Mouse (Mus musculus) liver, embryonic 16.5 days (tissue): ENCODE results near the gene Bdkrb2. TPM values are rescaled to one million over a fixed set of nuclear protein-coding genes. Genes with fewer than 3 reads are reported as not detected.

Experiments
- ATAC-seq: fragments of 200-750 bp; cut with Nextera tagmentation; 2 replicates; pipeline ENCODE4 v1.8.0; 2017; ENCODE audit warnings: low read depth, mild to moderate bottlenecking, moderate number of reproducible peaks, moderate library complexity
- H3K27ac ChIP-seq: fragments of 300-500 bp; sonication (generic); 2 replicates; pipeline ENCODE4 v1.5.1; 2014; ENCODE audit warnings: mild to moderate bottlenecking, low read length
- H3K27me3 ChIP-seq: fragments of 300-500 bp; sonication (generic); 2 replicates; pipeline ENCODE4 v1.6.1; 2014; ENCODE audit warnings: low read depth, low read length, mixed read lengths; ENCODE audit not compliant: control insufficient read depth, insufficient read depth
- H3K36me3 ChIP-seq: fragments of 300-500 bp; sonication (generic); 2 replicates; pipeline ENCODE4 v1.6.1; 2014; ENCODE audit warnings: mild to moderate bottlenecking; ENCODE audit not compliant: control insufficient read depth, insufficient read depth
- H3K4me1 ChIP-seq: fragments of 300-500 bp; sonication (generic); 2 replicates; pipeline ENCODE4 v1.6.1; 2014; ENCODE audit warnings: low read depth, low read length, mixed read lengths; ENCODE audit not compliant: control insufficient read depth
- H3K4me2 ChIP-seq: fragments of 300-500 bp; sonication (generic); 2 replicates; pipeline ENCODE4 v1.6.1; 2014; ENCODE audit warnings: low read depth, low read length, mixed read lengths
- H3K4me3 ChIP-seq: fragments of 300-500 bp; sonication (generic); 2 replicates; pipeline ENCODE4 v1.5.1; 2014; ENCODE audit warnings: low read depth, mild to moderate bottlenecking, low read length
- H3K9ac ChIP-seq: fragments of 300-500 bp; sonication (generic); 2 replicates; pipeline ENCODE4 v1.6.1; 2014; ENCODE audit warnings: low read depth, low read length
- H3K9me3 ChIP-seq: fragments of 300-500 bp; sonication (generic); replicated peaks from 2 replicates; pipeline ENCODE4 v1.6.1; 2016; ENCODE audit warnings: low read length; ENCODE audit not compliant: control insufficient read depth
- WGBS: fragments of 180-500 bp; shearing (Covaris S2); extraction: QIAGEN DNeasy Blood & Tissue Kit; methylation state at CpG from one replicate; pipeline ENCODE4 v1.1.7; 2014; ENCODE audit not compliant: insufficient replicate concordance; 5-methylcytosine and 5-hydroxymethylcytosine counted together
- polyA plus RNA-seq: library from polyadenylated mRNA; unstranded; fragments of >200 nt; fragmentation: Nextera tagmentation; extraction: Ambion mirVana; gene quantifications from 2 replicates; pipeline ENCODE4 v1.2.1, GENCODE M21; 2015

Gene Bdkrb2
- polyA plus RNA-seq, 1 experiment from 2014 or later: 0.04 TPM

GRCm38 (mm10) chr12:105551551-105551989 lies 11.5 kb upstream of the Bdkrb2 start:
- Histone ChIP-seq H3K4me3 (no peak overlapping the region), H3K27ac (no peak overlapping the region), H3K4me1 (no peaks in the 10 kb centered on the region), H3K27me3 (no peaks in the 10 kb centered on the region), H3K4me2 (no peak overlapping the region), H3K36me3 (no peaks in the 10 kb centered on the region), H3K9me3 (no peaks in the 10 kb centered on the region), H3K9ac (no peak overlapping the region)
- ATAC-seq: no peak
- WGBS: 32% methylated on average over 6 of the region's 6 CpGs

GRCm38 (mm10) chr12:105554151-105554772 lies 8.8 kb upstream of the Bdkrb2 start:
- Histone ChIP-seq H3K4me2 (no peak overlapping the region), H3K9ac (no peak overlapping the region), H3K4me3 (no peak overlapping the region), H3K27me3 (no peaks in the 10 kb centered on the region), H3K9me3 (no peaks in the 10 kb centered on the region), H3K36me3 (no peaks in the 10 kb centered on the region), H3K27ac (no peak overlapping the region), H3K4me1 (no peaks in the 10 kb centered on the region)
- no peak for ATAC-seq
- WGBS: 40% methylated on average over 8 of the region's 8 CpGs

- 61% methylated on average over 5 of the region's 5 CpGs for WGBS
- Histone ChIP-seq H3K36me3 (no peaks in the 10 kb centered on the region), H3K9me3 (no peaks in the 10 kb centered on the region), H3K27ac (no peak overlapping the region), H3K27me3 (no peaks in the 10 kb centered on the region), H3K9ac (no peak overlapping the region), H3K4me3 (no peak overlapping the region), H3K4me2 (no peak overlapping the region), H3K4me1 (no peaks in the 10 kb centered on the region)
- ATAC-seq: no peak
These were observed 7.9 kb upstream of the Bdkrb2 start for GRCm38 (mm10) chr12:105555172-105555571.

- no peaks in the 10 kb centered on the region for H3K36me3 ChIP-seq
- H3K4me3 ChIP-seq: no peak overlapping the region
- no peak for ATAC-seq
- H3K4me1 ChIP-seq: no peaks in the 10 kb centered on the region
- 42% methylated on average over 7 of the region's 7 CpGs for WGBS
- no peak overlapping the region for H3K27ac ChIP-seq
- H3K9me3 ChIP-seq: no peaks in the 10 kb centered on the region
- H3K9ac ChIP-seq: no peak overlapping the region
- H3K27me3 ChIP-seq: peaks cover 12% of the 10 kb centered on the region
- no peak overlapping the region for H3K4me2 ChIP-seq
These were observed 5.6 kb upstream of the Bdkrb2 start for GRCm38 (mm10) chr12:105557250-105557925.

- WGBS: 43% methylated on average over 8 of the region's 8 CpGs
- H3K9me3 ChIP-seq: no peaks in the 10 kb centered on the region
- H3K27ac ChIP-seq: no peak overlapping the region
- peaks cover 34% of the 10 kb centered on the region for H3K27me3 ChIP-seq
- H3K4me3 ChIP-seq: no peak overlapping the region
- no peak for ATAC-seq
- no peak overlapping the region for H3K4me2 ChIP-seq
- no peak overlapping the region for H3K9ac ChIP-seq
- no peaks in the 10 kb centered on the region; the same call in 1 of the 2 replicates for H3K4me1 ChIP-seq
- no peaks in the 10 kb centered on the region for H3K36me3 ChIP-seq
These were observed 2.0 kb upstream of the Bdkrb2 start for GRCm38 (mm10) chr12:105561007-105561534.

DNA sequence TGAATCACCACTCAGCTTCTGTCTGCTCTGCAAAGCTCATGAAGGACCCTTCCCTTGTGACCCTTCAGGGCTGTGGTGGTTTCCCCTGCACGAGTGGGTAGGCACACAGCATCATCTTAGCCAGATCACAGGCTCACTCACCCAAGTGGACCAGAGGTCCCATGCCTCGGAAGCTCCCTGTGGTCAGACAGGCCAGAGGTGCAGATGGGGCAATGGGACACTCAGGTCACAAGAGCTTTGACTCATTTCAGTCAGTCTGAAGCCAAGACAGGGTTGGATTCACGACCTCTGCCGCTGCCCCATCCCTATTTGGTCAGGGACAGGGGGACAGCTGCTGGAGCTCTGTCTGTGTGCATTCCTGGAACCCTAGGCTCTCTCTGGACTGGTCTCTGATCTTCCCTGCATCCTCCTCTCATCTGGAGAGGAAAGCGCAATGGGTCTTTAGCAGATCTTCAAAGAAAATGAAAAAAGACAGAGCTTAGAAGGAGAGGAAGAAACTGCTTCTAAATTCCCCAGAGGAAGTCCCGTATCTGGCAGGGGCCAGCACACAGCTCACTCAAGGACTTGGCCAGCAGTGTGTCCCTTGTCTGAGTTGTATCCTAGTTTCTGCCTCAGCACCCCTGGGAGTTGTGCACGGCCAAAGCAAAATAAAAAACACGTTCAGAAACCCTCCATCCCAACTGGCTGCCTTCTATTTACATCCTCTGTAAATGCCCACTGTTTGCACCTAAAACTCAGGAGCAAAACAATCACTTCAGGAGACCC lies 788 bp upstream of the Bdkrb2 start:
- H3K4me3 ChIP-seq: no peak overlapping the region
- H3K36me3 ChIP-seq: no peaks in the 10 kb centered on the region
- H3K9me3 ChIP-seq: no peaks in the 10 kb centered on the region
- H3K9ac ChIP-seq: no peak overlapping the region
- no peaks in the 10 kb centered on the region; the same call in 1 of the 2 replicates for H3K4me1 ChIP-seq
- H3K27me3 ChIP-seq: peaks cover 34% of the 10 kb centered on the region
- no peak for ATAC-seq
- no peak overlapping the region for H3K27ac ChIP-seq
- 22% methylated on average over 8 of the region's 8 CpGs for WGBS
- no peak overlapping the region for H3K4me2 ChIP-seq

- no peaks in the 10 kb centered on the region for H3K9me3 ChIP-seq
- ATAC-seq: no peak
- H3K36me3 ChIP-seq: no peaks in the 10 kb centered on the region
- H3K4me2 ChIP-seq: no peak overlapping the region
- peaks cover 34% of the 10 kb centered on the region for H3K27me3 ChIP-seq
- no peak overlapping the region for H3K27ac ChIP-seq
- no peak overlapping the region for H3K9ac ChIP-seq
- H3K4me3 ChIP-seq: no peak overlapping the region
- 10% methylated on average over 25 of the region's 25 CpGs for WGBS
- H3K4me1 ChIP-seq: no peaks in the 10 kb centered on the region; the same call in 1 of the 2 replicates
These were observed 775 bp downstream of the Bdkrb2 start for GRCm38 (mm10) chr12:105563726-105564275.

- Histone ChIP-seq H3K27ac (no peak overlapping the region), H3K9ac (no peak overlapping the region), H3K4me2 (no peak overlapping the region), H3K4me3 (no peak overlapping the region), H3K27me3 (peaks cover 34% of the 10 kb centered on the region), H3K4me1 (no peaks in the 10 kb centered on the region; the same call in 1 of the 2 replicates), H3K9me3 (no peaks in the 10 kb centered on the region), H3K36me3 (no peaks in the 10 kb centered on the region)
- WGBS: 56% methylated on average over 5 of the region's 5 CpGs
- no peak for ATAC-seq
These were observed 2.2 kb downstream of the Bdkrb2 start for GRCm38 (mm10) chr12:105565221-105565620.
